Mouse (Mus musculus): ENCODE results near the gene Daglb. TPM values are rescaled to one million over a fixed set of nuclear protein-coding genes. Genes with fewer than 3 reads are reported as not detected.

The Daglb gene
- total and polyA plus RNA-seq, 2 experiments from 2014 or later: 19.4 to 21.3 TPM

- H3K4me2 ChIP-seq (ENCODE audit: low read depth): peak within 1 kb of the TSS; percentile 80
- H3K27ac ChIP-seq (ENCODE audit: low read depth, low read length): peak within 1 kb of the TSS; percentile 96
- no peak for TF ChIP-seq CTCF (IDR thresholded peaks at IDR 0.05; ENCODE audit: low read depth)
- no peaks in the 10 kb centered on the region for H3K36me3 ChIP-seq (ENCODE audit: insufficient read depth)
- H3K4me3 ChIP-seq (ENCODE audit: low read depth, low read length): peak within 1 kb of the TSS; percentile 92
- H3K9ac ChIP-seq: peak within 1 kb of the TSS; percentile 100
- WGBS: 2% methylated on average over 79 of the region's 105 CpGs
- no peaks in the 10 kb centered on the region for H3K27me3 ChIP-seq (ENCODE audit: insufficient read depth, low read length)
- no peaks in the 10 kb centered on the region for H3K9me3 ChIP-seq (ENCODE audit: low read length)
- DNase-seq (peak; percentile 99), ATAC-seq (peak; percentile 99)
- peaks cover 24% of the 10 kb centered on the region for H3K4me1 ChIP-seq (ENCODE audit: insufficient read depth)
These were observed 63.3 kb downstream of the Daglb start, which contains the start of gene Rac1 for GRCm38 (mm10) chr5:143527486-143528307. Gene Rac1 (minus strand): TSS chr5:143528036.

GRCm38 (mm10) chr5:143528308-143528683 lies 63.9 kb downstream of the Daglb start:
- H3K27ac ChIP-seq (ENCODE audit: low read depth, low read length): peak overlapping the region; percentile 96
- 20% methylated on average over 7 of the region's 7 CpGs for WGBS
- DNase-seq (no peak), ATAC-seq (peak; percentile 39; the same call in 1 of the 2 replicates)
- no peaks in the 10 kb centered on the region for H3K9me3 ChIP-seq (ENCODE audit: low read length)
- H3K4me1 ChIP-seq (ENCODE audit: insufficient read depth): peaks cover 24% of the 10 kb centered on the region
- H3K9ac ChIP-seq: peak overlapping the region; percentile 100
- no peaks in the 10 kb centered on the region for H3K36me3 ChIP-seq (ENCODE audit: insufficient read depth)
- H3K4me3 ChIP-seq (ENCODE audit: low read depth, low read length): peak overlapping the region; percentile 92
- peak overlapping the region; percentile 80 for H3K4me2 ChIP-seq (ENCODE audit: low read depth)
- H3K27me3 ChIP-seq (ENCODE audit: insufficient read depth, low read length): no peaks in the 10 kb centered on the region
- no peak for TF ChIP-seq CTCF (IDR thresholded peaks at IDR 0.05; ENCODE audit: low read depth)

GRCm38 (mm10) chr5:143530715-143531114 lies 66.3 kb downstream of the Daglb start:
- H3K27ac ChIP-seq (ENCODE audit: low read depth, low read length): no peak overlapping the region
- no peak overlapping the region for H3K4me2 ChIP-seq (ENCODE audit: low read depth)
- H3K9me3 ChIP-seq (ENCODE audit: low read length): no peaks in the 10 kb centered on the region
- H3K27me3 ChIP-seq (ENCODE audit: insufficient read depth, low read length): no peaks in the 10 kb centered on the region
- peaks cover 15% of the 10 kb centered on the region for H3K4me1 ChIP-seq (ENCODE audit: insufficient read depth)
- ATAC-seq (no peak), DNase-seq (no peak)
- no peak overlapping the region for H3K4me3 ChIP-seq (ENCODE audit: low read depth, low read length)
- no peak for TF ChIP-seq CTCF (IDR thresholded peaks at IDR 0.05; ENCODE audit: low read depth)
- WGBS: 65% methylated on average over 7 of the region's 7 CpGs
- no peak overlapping the region for H3K9ac ChIP-seq
- no peaks in the 10 kb centered on the region for H3K36me3 ChIP-seq (ENCODE audit: insufficient read depth)

- no peaks in the 10 kb centered on the region for H3K9me3 ChIP-seq (ENCODE audit: low read length)
- H3K4me1 ChIP-seq (ENCODE audit: insufficient read depth): no peaks in the 10 kb centered on the region
- H3K4me2 ChIP-seq (ENCODE audit: low read depth): no peak overlapping the region
- H3K36me3 ChIP-seq (ENCODE audit: insufficient read depth): no peaks in the 10 kb centered on the region
- H3K9ac ChIP-seq: no peak overlapping the region
- DNase-seq (no peak), ATAC-seq (no peak)
- H3K4me3 ChIP-seq (ENCODE audit: low read depth, low read length): no peak overlapping the region
- WGBS: 94% methylated on average over 4 of the region's 4 CpGs
- no peaks in the 10 kb centered on the region for H3K27me3 ChIP-seq (ENCODE audit: insufficient read depth, low read length)
- H3K27ac ChIP-seq (ENCODE audit: low read depth, low read length): no peak overlapping the region
- no peak for TF ChIP-seq CTCF (IDR thresholded peaks at IDR 0.05; ENCODE audit: low read depth)
These were observed 70.5 kb downstream of the Daglb start for GRCm38 (mm10) chr5:143534922-143535321.

GRCm38 (mm10) chr5:143537022-143537421 lies 72.6 kb downstream of the Daglb start:
- Histone ChIP-seq H3K36me3 (ENCODE audit: insufficient read depth) (no peaks in the 10 kb centered on the region), H3K9me3 (ENCODE audit: low read length) (no peaks in the 10 kb centered on the region), H3K27me3 (ENCODE audit: insufficient read depth, low read length) (no peaks in the 10 kb centered on the region; the same call in 1 of the 2 replicates), H3K27ac (ENCODE audit: low read depth, low read length) (no peak overlapping the region), H3K9ac (no peak overlapping the region), H3K4me1 (ENCODE audit: insufficient read depth) (no peaks in the 10 kb centered on the region), H3K4me3 (ENCODE audit: low read depth, low read length) (no peak overlapping the region), H3K4me2 (ENCODE audit: low read depth) (no peak overlapping the region)
- no peak for DNase-seq
- 48% methylated on average over 2 of the region's 2 CpGs for WGBS
- TF ChIP-seq CTCF (IDR thresholded peaks at IDR 0.05; ENCODE audit: low read depth): no peak
- no peak for ATAC-seq

GRCm38 (mm10) chr5:143539111-143539510 lies 74.7 kb downstream of the Daglb start:
- WGBS: 87% methylated on average over 8 of the region's 8 CpGs
- no peaks in the 10 kb centered on the region for H3K36me3 ChIP-seq (ENCODE audit: insufficient read depth)
- no peak overlapping the region for H3K27ac ChIP-seq (ENCODE audit: low read depth, low read length)
- H3K4me3 ChIP-seq (ENCODE audit: low read depth, low read length): no peak overlapping the region
- H3K4me2 ChIP-seq (ENCODE audit: low read depth): no peak overlapping the region
- no peak for TF ChIP-seq CTCF (IDR thresholded peaks at IDR 0.05; ENCODE audit: low read depth)
- no peak for ATAC-seq
- H3K9ac ChIP-seq: no peak overlapping the region
- H3K27me3 ChIP-seq (ENCODE audit: insufficient read depth, low read length): no peaks in the 10 kb centered on the region; the same call in 1 of the 2 replicates
- H3K9me3 ChIP-seq (ENCODE audit: low read length): no peaks in the 10 kb centered on the region
- DNase-seq: no peak
- no peaks in the 10 kb centered on the region for H3K4me1 ChIP-seq (ENCODE audit: insufficient read depth)

- Histone ChIP-seq H3K27me3 (ENCODE audit: insufficient read depth, low read length) (no peaks in the 10 kb centered on the region), H3K36me3 (ENCODE audit: insufficient read depth) (0 out of 2 replicates have a peak, but pooled peaks cover 8% of the 10 kb centered on the region), H3K4me2 (ENCODE audit: low read depth) (no peak overlapping the region), H3K9ac (no peak overlapping the region), H3K27ac (ENCODE audit: low read depth, low read length) (no peak overlapping the region), H3K4me1 (ENCODE audit: insufficient read depth) (peaks cover 15% of the 10 kb centered on the region; the same call in 1 of the 2 replicates), H3K9me3 (ENCODE audit: low read length) (no peaks in the 10 kb centered on the region), H3K4me3 (ENCODE audit: low read depth, low read length) (no peak overlapping the region)
- whole genome bisulfite sequencing: 11% methylated on average over 11 of the region's 11 CpGs
- TF ChIP-seq CTCF (IDR thresholded peaks at IDR 0.05; ENCODE audit: low read depth): peak; percentile 92
- DNase-seq (peak; percentile 72), ATAC-seq (no peak)
These were observed 83.0 kb downstream of the Daglb start for GRCm38 (mm10) chr5:143547384-143547783.
